Mouse (Mus musculus): Measurements from ENCODE around the gene Cdh19.

Gene Cdh19

DNA sequence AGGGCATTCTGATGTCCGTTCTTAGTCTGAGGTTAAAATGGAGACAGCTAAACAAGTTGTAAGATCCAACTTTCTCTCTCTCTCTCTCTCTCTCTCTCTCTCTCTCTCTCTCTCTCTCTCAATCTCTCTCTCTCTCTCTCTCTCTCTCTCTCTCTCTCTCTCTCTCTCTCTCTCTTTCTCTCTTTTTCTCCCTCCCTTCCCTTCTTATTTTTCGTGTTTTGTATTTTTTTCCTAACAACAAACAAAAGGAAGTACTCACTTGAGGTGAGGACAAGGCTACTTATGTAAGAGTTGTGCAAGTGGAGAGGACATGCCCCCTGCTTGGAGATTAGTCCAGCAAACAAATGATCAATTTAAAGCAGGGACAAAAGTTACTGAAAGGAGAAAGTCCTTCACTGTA lies at the start of gene Cdh19:
Gene Cdh19 (minus strand): TSS at position 101 of the 400 bp plus-strand sequence.
- no peak for DNase-seq

DNA sequence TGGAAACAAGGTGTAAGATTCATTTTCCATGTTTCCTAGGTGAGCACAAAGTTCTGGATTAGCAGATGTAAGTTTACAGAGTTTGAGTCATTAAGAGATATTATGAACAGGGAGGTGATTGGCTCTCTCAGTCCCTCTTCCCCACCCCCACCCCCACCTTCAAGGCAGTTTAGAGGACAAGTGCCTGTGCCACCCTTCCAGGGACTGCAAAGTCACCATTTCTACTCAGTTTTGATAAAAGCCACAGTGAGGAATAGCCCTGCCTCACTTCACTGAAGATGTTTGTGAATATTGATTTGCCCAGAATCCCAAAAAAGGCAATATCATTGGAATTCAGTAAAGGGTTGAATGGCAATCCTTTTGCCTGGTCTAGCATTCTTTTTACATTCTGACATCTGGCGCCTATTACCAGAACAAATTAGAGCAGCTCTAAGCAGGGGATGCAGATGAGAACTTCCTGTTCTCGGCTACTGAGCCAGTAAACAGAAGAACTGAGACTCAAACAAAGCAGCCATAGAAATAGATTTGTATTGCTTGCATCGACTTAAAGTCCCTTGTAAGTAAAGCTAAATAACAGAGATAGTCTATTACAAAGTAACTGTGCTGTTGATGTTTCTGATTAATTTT lies 43.2 kb upstream of the Cdh19 start:
- peak; percentile 3 for DNase-seq

GRCm38 (mm10) chr1:111017640-111018039 lies 40.3 kb upstream of the Cdh19 start:
- no peak for DNase-seq

GRCm38 (mm10) chr1:110989824-110990223 lies 12.4 kb upstream of the Cdh19 start:
- DNase-seq = no peak

DNA sequence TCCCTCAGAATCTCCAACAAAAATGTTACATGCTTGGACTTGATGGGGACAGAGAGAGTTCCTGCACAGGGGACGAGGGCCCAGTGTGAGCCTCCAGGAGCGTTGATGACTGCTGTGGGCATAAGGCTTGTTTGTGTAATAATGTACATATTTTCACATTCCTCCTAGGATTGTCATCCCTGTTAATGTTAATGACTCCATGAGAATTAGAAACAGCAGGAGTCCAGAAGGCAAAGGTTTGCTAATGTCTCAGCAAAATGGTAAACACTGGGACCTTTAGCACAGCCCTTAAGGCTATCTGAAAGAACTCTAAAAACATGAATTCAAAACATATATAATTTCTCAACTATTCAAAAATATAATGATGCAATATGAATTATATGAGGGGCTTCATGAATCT lies 8.2 kb downstream of the Cdh19 start:
- no peak for DNase-seq

DNA sequence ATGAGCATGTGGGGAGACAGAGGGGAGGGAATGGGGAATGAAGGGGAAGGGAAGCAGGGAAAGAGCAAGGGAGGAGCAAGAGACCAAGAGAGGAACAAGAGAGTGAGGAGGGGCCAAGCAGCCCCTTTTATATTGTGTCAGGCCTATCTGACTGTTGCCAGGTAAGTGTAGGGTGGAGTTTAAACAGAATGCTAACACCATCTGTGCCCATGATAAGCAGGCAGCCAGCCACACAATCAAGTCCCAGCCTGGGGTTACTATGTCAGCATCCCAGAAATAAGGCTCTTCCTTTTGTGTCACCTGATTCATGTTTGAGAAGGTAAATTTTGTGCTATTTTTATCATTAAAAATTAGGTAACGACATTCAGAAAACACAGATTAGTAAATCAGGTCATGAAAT lies 67.6 kb downstream of the Cdh19 start:
- no peak for DNase-seq

DNA sequence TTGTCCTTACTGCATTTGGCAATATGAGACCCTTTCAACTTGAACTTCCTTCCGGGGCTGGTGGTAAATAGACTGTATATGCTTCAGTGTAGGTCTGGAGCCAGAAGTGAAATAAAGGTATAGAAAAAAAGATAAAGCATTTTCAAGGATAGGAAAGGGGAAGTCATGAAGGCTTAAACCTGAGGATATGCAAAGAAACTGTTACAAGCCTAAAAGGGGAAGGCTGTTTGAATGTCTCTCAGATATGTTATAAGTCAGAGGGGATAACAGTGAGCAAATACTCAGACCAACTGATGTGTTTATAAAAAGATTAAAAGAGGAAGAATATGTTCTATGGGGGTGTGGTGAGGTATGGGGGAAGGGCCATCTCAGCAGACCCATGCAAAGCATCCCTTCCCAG lies 68.2 kb downstream of the Cdh19 start:
- no peak for DNase-seq

- no peak for DNase-seq
These were observed 73.1 kb downstream of the Cdh19 start for GRCm38 (mm10) chr1:110904266-110904665.

Measured in cerebellum, adult 9-10 months (tissue).